Mouse (Mus musculus): ENCODE measurements around the gene Daglb. TPM values are rescaled to one million over a fixed set of nuclear protein-coding genes. Genes with fewer than 3 reads are reported as not detected.

Gene Daglb
- polyA plus RNA-seq, 1 experiment from 2014 or later = 4.9 TPM

- WGBS = 82% methylated on average over 3 of the region's 3 CpGs
- Histone ChIP-seq H3K27ac (no peak overlapping the region), H3K9ac (ENCODE audit: low read depth, low read length) (no peak overlapping the region), H3K4me2 (ENCODE audit: low read length) (no peak overlapping the region), H3K4me3 (replicated peaks; ENCODE audit: low read depth, low read length) (no peak overlapping the region), H3K36me3 (ENCODE audit: insufficient read depth, low read length) (no peaks in the 10 kb centered on the region), H3K9me3 (replicated peaks; ENCODE audit: low read length) (no peaks in the 10 kb centered on the region), H3K4me1 (replicated peaks; ENCODE audit: insufficient read depth, low read length) (peaks cover 34% of the 10 kb centered on the region), H3K27me3 (ENCODE audit: insufficient read depth, low read length) (no peaks in the 10 kb centered on the region)
- no peak for DNase-seq (ENCODE audit: low spot score)
- TF ChIP-seq CTCF (IDR thresholded peaks at IDR 0.05; ENCODE audit: low read depth) = no peak
- ATAC-seq (replicated peaks; ENCODE audit: low FRiP score, low read depth) = no peak
Measured at GRCm38 (mm10) chr5:143522882-143523281, 58.5 kb downstream of the Daglb start.

GRCm38 (mm10) chr5:143525454-143526225, 61.3 kb downstream of the Daglb start:
- no peak for DNase-seq (ENCODE audit: low spot score)
- H3K4me2 ChIP-seq (ENCODE audit: low read length) = peak overlapping the region; percentile 81
- H3K4me3 ChIP-seq (replicated peaks; ENCODE audit: low read depth, low read length) = peak overlapping the region; percentile 100
- H3K4me1 ChIP-seq (replicated peaks; ENCODE audit: insufficient read depth, low read length) = peaks cover 19% of the 10 kb centered on the region
- peak overlapping the region; percentile 100; the same call in 1 of the 2 replicates for H3K9ac ChIP-seq (ENCODE audit: low read depth, low read length)
- no peaks in the 10 kb centered on the region for H3K9me3 ChIP-seq (replicated peaks; ENCODE audit: low read length)
- no peak for ATAC-seq (replicated peaks; ENCODE audit: low FRiP score, low read depth)
- H3K36me3 ChIP-seq (ENCODE audit: insufficient read depth, low read length) = no peaks in the 10 kb centered on the region
- no peak overlapping the region for H3K27ac ChIP-seq
- H3K27me3 ChIP-seq (ENCODE audit: insufficient read depth, low read length) = no peaks in the 10 kb centered on the region
- no peak for TF ChIP-seq CTCF (IDR thresholded peaks at IDR 0.05; ENCODE audit: low read depth)
- WGBS = 23% methylated on average over 7 of the region's 7 CpGs

- Histone ChIP-seq H3K9me3 (replicated peaks; ENCODE audit: low read length) (no peaks in the 10 kb centered on the region), H3K27me3 (ENCODE audit: insufficient read depth, low read length) (no peaks in the 10 kb centered on the region), H3K36me3 (ENCODE audit: insufficient read depth, low read length) (no peaks in the 10 kb centered on the region), H3K4me2 (ENCODE audit: low read length) (peak overlapping the region; percentile 81), H3K27ac (peak overlapping the region; percentile 100), H3K4me3 (replicated peaks; ENCODE audit: low read depth, low read length) (peak overlapping the region; percentile 100), H3K9ac (ENCODE audit: low read depth, low read length) (peak overlapping the region; percentile 100), H3K4me1 (replicated peaks; ENCODE audit: insufficient read depth, low read length) (peaks cover 19% of the 10 kb centered on the region)
- under 1% methylated on average over 28 of the region's 28 CpGs for WGBS
- TF ChIP-seq CTCF (IDR thresholded peaks at IDR 0.05; ENCODE audit: low read depth) = no peak
- ATAC-seq (replicated peaks; ENCODE audit: low FRiP score, low read depth) (no peak), DNase-seq (ENCODE audit: low spot score) (peak; percentile 79)
Measured at GRCm38 (mm10) chr5:143526698-143527331, 62.4 kb downstream of the Daglb start.

- Histone ChIP-seq H3K4me3 (replicated peaks; ENCODE audit: low read depth, low read length) (peak within 1 kb of the TSS; percentile 100), H3K36me3 (ENCODE audit: insufficient read depth, low read length) (no peaks in the 10 kb centered on the region), H3K4me1 (replicated peaks; ENCODE audit: insufficient read depth, low read length) (peaks cover 19% of the 10 kb centered on the region), H3K9ac (ENCODE audit: low read depth, low read length) (peak within 1 kb of the TSS; percentile 100), H3K4me2 (ENCODE audit: low read length) (peak within 1 kb of the TSS; percentile 81), H3K9me3 (replicated peaks; ENCODE audit: low read length) (no peaks in the 10 kb centered on the region), H3K27ac (peak within 1 kb of the TSS; percentile 100), H3K27me3 (ENCODE audit: insufficient read depth, low read length) (no peaks in the 10 kb centered on the region)
- DNase-seq (ENCODE audit: low spot score) (peak; percentile 98), ATAC-seq (replicated peaks; ENCODE audit: low FRiP score, low read depth) (peak; percentile 94)
- WGBS = under 1% methylated on average over 73 of the region's 105 CpGs
- no peak for TF ChIP-seq CTCF (IDR thresholded peaks at IDR 0.05; ENCODE audit: low read depth)
Measured at GRCm38 (mm10) chr5:143527486-143528307, 63.3 kb downstream of the Daglb start, which contains the start of gene Rac1. Rac1 (minus strand) TSS chr5:143528036.

DNA sequence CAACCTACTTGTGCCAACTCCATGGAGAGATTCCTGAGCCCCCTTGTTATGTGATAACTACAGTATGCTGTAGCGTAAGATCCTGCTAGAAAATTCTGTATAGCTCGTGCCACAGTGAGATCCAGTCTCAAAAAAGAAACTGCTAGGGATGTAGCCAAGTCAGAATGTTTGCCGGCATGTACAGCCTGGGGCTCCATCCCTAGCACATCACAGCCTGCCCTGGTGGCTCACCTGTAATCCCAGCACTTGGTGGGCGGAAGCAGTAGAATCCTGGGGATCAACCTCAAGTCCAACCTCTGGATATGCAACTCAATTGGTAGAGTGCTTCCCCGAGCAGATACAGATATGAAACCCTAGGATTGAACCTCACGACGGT, 63.9 kb downstream of the Daglb start:
- no peaks in the 10 kb centered on the region for H3K36me3 ChIP-seq (ENCODE audit: insufficient read depth, low read length)
- TF ChIP-seq CTCF (IDR thresholded peaks at IDR 0.05; ENCODE audit: low read depth) = no peak

GRCm38 (mm10) chr5:143530715-143531114, 66.3 kb downstream of the Daglb start:
- no peak for DNase-seq (ENCODE audit: low spot score)
- Histone ChIP-seq H3K9me3 (replicated peaks; ENCODE audit: low read length) (no peaks in the 10 kb centered on the region), H3K4me1 (replicated peaks; ENCODE audit: insufficient read depth, low read length) (peaks cover 7% of the 10 kb centered on the region), H3K9ac (ENCODE audit: low read depth, low read length) (no peak overlapping the region), H3K27me3 (ENCODE audit: insufficient read depth, low read length) (no peaks in the 10 kb centered on the region), H3K4me3 (replicated peaks; ENCODE audit: low read depth, low read length) (no peak overlapping the region), H3K4me2 (ENCODE audit: low read length) (no peak overlapping the region), H3K27ac (no peak overlapping the region), H3K36me3 (ENCODE audit: insufficient read depth, low read length) (no peaks in the 10 kb centered on the region)
- no peak for ATAC-seq (replicated peaks; ENCODE audit: low FRiP score, low read depth)
- no peak for TF ChIP-seq CTCF (IDR thresholded peaks at IDR 0.05; ENCODE audit: low read depth)
- WGBS = 57% methylated on average over 7 of the region's 7 CpGs

More for the DNA sequence above, 63.9 kb downstream of the Daglb start:
- Histone ChIP-seq H3K27ac (peak overlapping the region; percentile 100), H3K4me3 (replicated peaks; ENCODE audit: low read depth, low read length) (peak overlapping the region; percentile 100), H3K9me3 (replicated peaks; ENCODE audit: low read length) (no peaks in the 10 kb centered on the region), H3K9ac (ENCODE audit: low read depth, low read length) (peak overlapping the region; percentile 100), H3K4me2 (ENCODE audit: low read length) (peak overlapping the region; percentile 81), H3K4me1 (replicated peaks; ENCODE audit: insufficient read depth, low read length) (peaks cover 19% of the 10 kb centered on the region), H3K27me3 (ENCODE audit: insufficient read depth, low read length) (no peaks in the 10 kb centered on the region)
- ATAC-seq (replicated peaks; ENCODE audit: low FRiP score, low read depth) (0 out of 2 replicates have a peak, but pooled peaks have one; percentile 11), DNase-seq (ENCODE audit: low spot score) (no peak)
- 13% methylated on average over 7 of the region's 7 CpGs for WGBS
